Mouse (Mus musculus) thymus, adult 2 months (tissue): ENCODE results near the gene Susd6. TPM values are rescaled to one million over a fixed set of nuclear protein-coding genes. Genes with fewer than 3 reads are reported as not detected.

Source experiments
- DNase-seq: peaks from one replicate; pipeline ENCODE4 v3.0.0; 2021
- H3K27ac ChIP-seq: fragments of 200-500 bp; 2 replicates; pipeline ENCODE4 v1.5.1; 2012; ENCODE audit warnings: low read length, control low read depth; ENCODE audit not compliant: control insufficient read depth, insufficient read depth
- H3K27me3 ChIP-seq: fragments of 200-500 bp; 2 replicates; pipeline ENCODE4 v1.6.1; 2012; ENCODE audit warnings: mild to moderate bottlenecking, low read length, moderate library complexity, mixed read lengths; ENCODE audit not compliant: control insufficient read depth, insufficient read depth
- H3K36me3 ChIP-seq: fragments of 200-500 bp; 2 replicates; pipeline ENCODE4 v1.6.1; 2012; ENCODE audit warnings: mild to moderate bottlenecking, low read length, moderate library complexity; ENCODE audit not compliant: control insufficient read depth, insufficient read depth
- H3K4me1 ChIP-seq: fragments of 200-500 bp; replicated peaks from 2 replicates; pipeline ENCODE4 v1.6.1; 2012; ENCODE audit warnings: low read length; ENCODE audit not compliant: control insufficient read depth, insufficient read depth
- H3K4me3 ChIP-seq: fragments of 200-500 bp; 2 replicates; pipeline ENCODE4 v1.5.1; 2012; ENCODE audit warnings: mild to moderate bottlenecking, low read length, control low read depth, moderate library complexity; ENCODE audit not compliant: control insufficient read depth, insufficient read depth
- CTCF ChIP-seq: fragments of 200-500 bp; IDR thresholded peaks from 2 replicates; pipeline ENCODE4 v1.5.1; 2012; ENCODE audit warnings: mild to moderate bottlenecking, control low read depth, low read length, moderate library complexity, borderline replicate concordance; ENCODE audit not compliant: control insufficient read depth, poor library complexity, insufficient read depth; ENCODE audit errors: extremely low read depth
- POLR2A ChIP-seq: fragments of 200-500 bp; IDR thresholded peaks from 2 replicates; pipeline ENCODE4 v1.6.1; 2012; ENCODE audit warnings: mild to moderate bottlenecking, low read length, control low read depth, moderate library complexity; ENCODE audit not compliant: control insufficient read depth, poor library complexity, insufficient read depth; ENCODE audit errors: extremely low read depth
- WGBS: fragments of 180-500 bp; shearing (Covaris S2); methylation state at CpG from one replicate; pipeline ENCODE4 v1.1.7; 2018; 5-methylcytosine and 5-hydroxymethylcytosine counted together
- polyA plus RNA-seq: library from polyadenylated mRNA; depleted of rRNA; stranded (reverse); fragments of >200 nt; gene quantifications from 2 replicates; pipeline ENCODE4 v1.2.3, GENCODE M21; 2012

The Susd6 gene
- polyA plus RNA-seq, 1 experiment = 81.3 TPM

DNA sequence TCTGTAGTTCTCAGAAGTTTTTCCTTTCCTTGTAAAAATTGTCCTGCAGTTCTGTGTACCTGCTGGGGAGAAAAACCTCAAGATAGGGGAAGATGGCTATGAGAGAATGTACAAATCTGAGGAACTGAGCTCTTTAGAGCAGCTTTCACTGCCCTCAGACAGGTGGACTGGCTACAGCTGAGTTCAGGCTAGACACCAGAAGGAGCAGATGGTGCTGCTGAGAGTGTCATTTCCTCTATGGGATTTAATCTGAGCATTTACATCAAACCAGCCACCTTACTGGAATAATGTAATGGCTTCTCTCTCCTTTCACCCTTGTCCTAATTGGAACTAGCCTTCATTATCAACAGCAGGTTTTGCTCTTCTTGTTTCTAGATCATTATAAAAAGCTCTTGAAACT lies 8.0 kb downstream of the Susd6 start:
- H3K4me1 ChIP-seq = peaks cover 7% of the 10 kb centered on the region
- TF ChIP-seq POLR2A (no peak), CTCF (no peak)
- H3K36me3 ChIP-seq = no peaks in the 10 kb centered on the region
- no peak for DNase-seq
- H3K27me3 ChIP-seq = no peaks in the 10 kb centered on the region
- no peak overlapping the region for H3K27ac ChIP-seq
- H3K4me3 ChIP-seq = no peak overlapping the region

DNA sequence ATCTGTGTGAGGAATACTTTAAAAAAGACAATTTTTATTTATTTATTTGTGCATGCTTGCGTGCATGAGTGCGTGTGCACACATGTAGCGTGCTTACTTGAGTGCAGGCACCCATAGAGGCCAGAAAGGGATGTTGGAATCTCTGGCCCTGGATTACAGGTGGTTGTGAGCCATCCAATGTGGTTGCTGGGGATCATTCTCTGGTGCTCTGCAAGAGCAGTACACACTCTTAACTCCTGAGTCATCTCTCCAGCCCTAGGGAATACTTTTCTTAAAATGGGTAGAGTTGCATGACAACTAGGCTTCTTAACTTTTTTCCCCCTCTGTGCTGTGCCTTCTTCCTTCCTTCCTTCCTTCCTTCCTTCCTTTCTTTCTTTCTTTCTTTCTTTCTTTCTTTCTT lies 9.8 kb downstream of the Susd6 start:
- Histone ChIP-seq H3K27ac (no peak overlapping the region), H3K4me3 (no peak overlapping the region), H3K36me3 (no peaks in the 10 kb centered on the region), H3K4me1 (peaks cover 4% of the 10 kb centered on the region), H3K27me3 (no peaks in the 10 kb centered on the region)
- 98% methylated on average over 3 of the region's 3 CpGs for WGBS
- no peak for TF ChIP-seq CTCF
- TF ChIP-seq POLR2A = no peak
- DNase-seq = no peak

DNA sequence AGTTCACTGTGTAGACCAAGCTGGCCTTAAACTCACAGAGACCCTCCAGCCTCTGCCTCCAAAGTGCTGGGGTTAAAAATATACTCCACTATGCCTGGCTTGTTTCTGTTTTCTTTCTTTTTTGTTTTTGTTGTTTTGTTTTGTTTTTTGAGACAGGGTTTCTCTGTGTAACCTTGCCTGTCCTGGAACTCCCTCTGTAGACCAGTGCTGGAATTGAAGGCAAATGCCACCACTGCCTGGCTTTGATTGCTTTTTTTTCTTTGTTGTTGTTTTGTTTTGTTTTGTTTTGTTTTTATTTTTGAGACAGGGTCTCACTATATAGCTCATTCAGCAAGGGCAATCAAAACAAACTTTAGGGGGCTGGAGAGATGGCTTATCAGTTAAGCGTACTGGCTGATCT lies 11.1 kb downstream of the Susd6 start:
- no peak overlapping the region for H3K27ac ChIP-seq
- WGBS = 97% methylated on average over 1 of the region's 1 CpGs
- no peak overlapping the region for H3K4me3 ChIP-seq
- no peak for DNase-seq
- H3K27me3 ChIP-seq = no peaks in the 10 kb centered on the region
- no peaks in the 10 kb centered on the region for H3K36me3 ChIP-seq
- no peak for TF ChIP-seq CTCF
- TF ChIP-seq POLR2A = no peak
- peaks cover 2% of the 10 kb centered on the region for H3K4me1 ChIP-seq

DNA sequence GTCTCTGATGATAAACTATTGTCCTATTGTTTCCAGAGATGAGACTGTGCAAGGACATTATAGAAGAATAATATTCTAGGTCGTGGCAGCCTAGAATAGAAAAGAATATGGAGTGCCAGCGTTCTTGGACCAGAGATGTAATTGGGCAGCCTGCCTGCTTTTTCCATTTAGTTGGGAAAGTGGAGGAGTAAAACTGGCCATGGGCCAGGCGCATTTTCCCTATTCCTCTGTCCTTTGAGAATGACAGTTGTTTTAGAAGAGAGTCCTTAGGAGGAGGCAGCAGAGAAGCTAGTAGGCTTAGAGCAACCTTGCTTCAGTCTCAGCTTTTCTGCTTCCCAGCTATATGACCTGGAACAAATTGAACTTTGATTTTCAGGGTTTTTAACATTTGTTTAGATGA lies 13.6 kb downstream of the Susd6 start:
- H3K27ac ChIP-seq = no peak overlapping the region
- no peak for TF ChIP-seq POLR2A
- no peak for TF ChIP-seq CTCF
- peaks cover 2% of the 10 kb centered on the region for H3K4me1 ChIP-seq
- H3K36me3 ChIP-seq = no peaks in the 10 kb centered on the region
- DNase-seq = no peak
- no peaks in the 10 kb centered on the region for H3K27me3 ChIP-seq
- 74% methylated on average over 3 of the region's 3 CpGs for WGBS
- no peak overlapping the region for H3K4me3 ChIP-seq

DNA sequence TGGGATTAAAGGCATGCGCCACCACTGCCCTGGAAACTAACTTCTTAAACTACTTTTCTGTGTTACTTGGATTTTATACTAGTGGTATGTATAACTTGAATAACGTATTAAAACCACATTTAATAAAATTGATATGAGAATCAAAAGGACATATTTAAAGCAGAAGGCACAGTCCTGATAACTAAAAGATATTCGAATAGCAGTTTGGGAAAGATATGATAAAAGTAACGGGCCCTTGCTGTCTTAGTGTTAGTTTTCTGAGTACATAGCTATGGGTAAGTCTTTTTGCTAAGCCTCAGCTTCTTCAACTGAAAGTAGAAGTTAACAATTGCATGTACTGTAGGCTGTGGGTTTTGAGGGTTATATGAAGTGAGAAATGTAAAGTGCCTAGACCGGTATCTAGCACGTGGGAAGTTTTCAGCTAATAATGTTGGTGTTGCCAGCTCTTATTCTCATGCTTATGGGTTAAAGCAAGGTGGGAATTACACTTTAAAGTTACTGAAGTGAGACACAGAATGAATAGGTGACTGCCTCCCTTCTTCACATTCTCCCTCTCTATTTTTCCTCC lies 14.6 kb downstream of the Susd6 start:
- 66% methylated on average over 6 of the region's 6 CpGs for WGBS
- peaks cover 5% of the 10 kb centered on the region for H3K4me1 ChIP-seq

DNA sequence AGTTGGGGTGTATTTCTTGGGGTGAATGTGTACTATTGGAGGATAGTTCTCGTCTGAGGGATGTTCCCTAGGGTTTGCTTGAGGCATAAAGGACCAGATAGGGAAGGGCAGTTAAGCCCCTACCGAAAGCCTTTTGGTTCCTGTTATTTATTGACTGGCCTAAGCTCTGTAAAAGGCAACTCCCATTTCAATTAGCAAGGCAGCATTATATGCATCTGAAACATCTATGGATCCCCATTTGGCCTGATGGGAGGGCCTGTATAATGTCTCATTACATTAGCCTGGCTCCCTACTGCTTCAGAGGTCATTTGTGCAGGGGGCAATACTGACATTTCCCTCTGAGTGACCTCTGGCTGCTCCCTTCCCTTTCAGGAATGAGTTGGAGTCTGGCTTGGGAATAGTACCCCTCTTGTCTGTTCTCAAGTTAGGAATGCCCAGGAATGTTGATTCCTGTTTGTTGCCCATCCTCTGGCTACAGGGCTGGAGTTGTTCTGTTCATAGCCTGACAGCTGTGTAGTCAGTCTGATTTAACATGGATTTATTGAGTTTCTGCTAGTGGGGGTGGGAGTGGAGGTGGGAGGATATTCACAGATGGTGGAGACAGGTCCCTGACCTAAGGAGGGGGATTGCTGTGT lies 17.3 kb downstream of the Susd6 start:
- no peak for DNase-seq
- H3K4me1 ChIP-seq = peaks cover 7% of the 10 kb centered on the region
- WGBS = 96% methylated on average over 2 of the region's 2 CpGs
- no peaks in the 10 kb centered on the region for H3K27me3 ChIP-seq
- H3K4me3 ChIP-seq = no peak overlapping the region
- no peak overlapping the region for H3K27ac ChIP-seq
- no peak for TF ChIP-seq POLR2A
- no peak for TF ChIP-seq CTCF
- H3K36me3 ChIP-seq = no peaks in the 10 kb centered on the region

More for the DNA sequence above, 14.6 kb downstream of the Susd6 start:
- no peaks in the 10 kb centered on the region for H3K36me3 ChIP-seq
- H3K27ac ChIP-seq = no peak overlapping the region
- DNase-seq = no peak
- H3K27me3 ChIP-seq = no peaks in the 10 kb centered on the region
- no peak overlapping the region for H3K4me3 ChIP-seq
- TF ChIP-seq CTCF (no peak), POLR2A (no peak)
